ENCODE assay signal across 8 mouse cellular contexts in genomic region chr14:20181466-20181921, GRCm38 (mm10). TPM values are rescaled to one million over a fixed set of nuclear protein-coding genes. Genes with fewer than 3 reads are reported as not detected.
DNase-seq lines count a peak whose midpoint lies in the region; ATAC-seq and TF ChIP-seq lines count a peak whose summit lies in the region.

Kcnk5 (minus strand) TSS chr14:20181809.

- peak within 1 kb of the TSS; percentile 97 for H3K4me2 ChIP-seq in heart, embryonic 12.5 days
- peak within 1 kb of the TSS; percentile 85 for H3K4me2 ChIP-seq in kidney, embryonic 16.5 days (replicated peaks; ENCODE audit: low read depth, low read length)

- no peak within 1 kb of the TSS for H3K27ac ChIP-seq in brown adipose tissue, adult 24 weeks (replicated peaks; ENCODE audit: low read depth, low read length)
- no peak within 1 kb of the TSS for H3K27ac ChIP-seq in heart, embryonic 12.5 days (ENCODE audit: poor library complexity, severe bottlenecking)
- peak within 1 kb of the TSS; percentile 40; the same call in 1 of the 2 replicates for H3K27ac ChIP-seq in kidney, embryonic 16.5 days (ENCODE audit: low read length)
- peak within 1 kb of the TSS; percentile 97 for H3K27ac ChIP-seq in liver, adult 2 months (replicated peaks; ENCODE audit: insufficient read depth, low read depth, low read length)

- TF ChIP-seq POLR2A in liver, adult 2 months (IDR thresholded peaks at IDR 0.05; ENCODE audit: extremely low read depth, insufficient read depth, low read length), result peak; percentile 96

- peak within 1 kb of the TSS; percentile 69 for H3K4me3 ChIP-seq in brown adipose tissue, adult 24 weeks (ENCODE audit: insufficient read depth, low read depth, low read length)
- H3K4me3 ChIP-seq in heart, embryonic 12.5 days, result peak within 1 kb of the TSS; percentile 59
- peak within 1 kb of the TSS; percentile 49 for H3K4me3 ChIP-seq in kidney, embryonic 16.5 days (ENCODE audit: low read length)
- H3K4me3 ChIP-seq in liver, adult 2 months (ENCODE audit: insufficient read depth, low read depth, low read length), result peak within 1 kb of the TSS; percentile 76

- H3K27me3 ChIP-seq in heart, embryonic 12.5 days (replicated peaks), result no peaks in the 10 kb centered on the region
- H3K27me3 ChIP-seq in kidney, embryonic 16.5 days (ENCODE audit: insufficient read depth, low read length), result no peaks in the 10 kb centered on the region
- H3K27me3 ChIP-seq in liver, adult 2 months (ENCODE audit: control insufficient read depth, insufficient read depth, low read length), result no peaks in the 10 kb centered on the region

- no peak for TF ChIP-seq CTCF in liver, adult 2 months (IDR thresholded peaks at IDR 0.05; ENCODE audit: low read depth, low read length)

- peak within 1 kb of the TSS; percentile 62 for H3K9ac ChIP-seq in heart, embryonic 12.5 days
- H3K9ac ChIP-seq in kidney, embryonic 16.5 days (replicated peaks; ENCODE audit: low read length), result peak within 1 kb of the TSS; percentile 32
- peak within 1 kb of the TSS; percentile 84 for H3K9ac ChIP-seq in liver, adult 2 months (ENCODE audit: low read depth, low read length)

- under 1% methylated on average over 36 of the region's 36 CpGs for WGBS in heart, embryonic 12.5 days
- WGBS in kidney, embryonic 16.5 days, result under 1% methylated on average over 36 of the region's 36 CpGs
- WGBS in liver, adult 2 months, result under 1% methylated on average over 36 of the region's 36 CpGs

- H3K36me3 ChIP-seq in heart, embryonic 12.5 days, result no peaks in the 10 kb centered on the region
- H3K36me3 ChIP-seq in kidney, embryonic 16.5 days (ENCODE audit: insufficient read depth, low read length), result no peaks in the 10 kb centered on the region
- no peaks in the 10 kb centered on the region for H3K36me3 ChIP-seq in liver, adult 2 months (ENCODE audit: control insufficient read depth, insufficient read depth, low read length)

- peak; percentile 89 for ATAC-seq in erythroid progenitor cell, adult 5-6 weeks (replicated peaks; ENCODE audit: low FRiP score, poor library complexity, severe bottlenecking)
- peak; percentile 91 for ATAC-seq in heart, embryonic 12.5 days (ENCODE audit: insufficient number of reproducible peaks, low FRiP score)
- ATAC-seq in kidney, embryonic 16.5 days (ENCODE audit: low FRiP score, low TSS enrichment), result peak; percentile 93
- ATAC-seq in monocyte, adult 5-6 weeks (replicated peaks; ENCODE audit: insufficient number of reproducible peaks, low FRiP score, low TSS enrichment, poor library complexity, severe bottlenecking), result peak; percentile 54; the same call in 1 of the 2 replicates

- peak; percentile 96 for DNase-seq in B cell, adult 2 months
- DNase-seq in liver, adult 2 months (ENCODE audit: extremely low read depth, low read depth, low spot score), result peak; percentile 81
- peak; percentile 95 to 97 for DNase-seq in spleen, postnatal 4 days (ENCODE audit: low spot score in 2 of 2)

- H3K4me1 ChIP-seq in brown adipose tissue, adult 24 weeks (ENCODE audit: control insufficient read depth, insufficient read depth, insufficient read length, low read length), result no peaks in the 10 kb centered on the region
- peaks cover 32% of the 10 kb centered on the region for H3K4me1 ChIP-seq in heart, embryonic 12.5 days (replicated peaks)
- H3K4me1 ChIP-seq in kidney, embryonic 16.5 days (ENCODE audit: insufficient read depth, low read length), result peaks cover 28% of the 10 kb centered on the region
- H3K4me1 ChIP-seq in liver, adult 2 months (ENCODE audit: control insufficient read depth, insufficient read depth, low read length), result peaks cover 19% of the 10 kb centered on the region; the same call in 1 of the 2 replicates

- peaks cover 25% of the 10 kb centered on the region; the same call in 1 of the 2 replicates for H3K79me2 ChIP-seq in liver, adult 2 months (ENCODE audit: control insufficient read depth, insufficient read depth, low read length)

- H3K9me3 ChIP-seq in heart, embryonic 12.5 days (replicated peaks), result no peaks in the 10 kb centered on the region
- no peaks in the 10 kb centered on the region for H3K9me3 ChIP-seq in kidney, embryonic 16.5 days (ENCODE audit: low read length)

RNA-seq across cellular contexts. Expression of gene Kcnk5, which starts in this region (rescaled TPM):
- polyA plus RNA-seq in brown adipose tissue, adult 24 weeks (2012; ENCODE audit: insufficient read depth, insufficient read length, missing spikeins), result 0.54 and 0.59 TPM in 2 replicates
- 2.2 and 3.4 TPM in 2 replicates for total RNA-seq in erythroid progenitor cell, adult 5-6 weeks (2015; ENCODE audit: low replicate concordance)
- total RNA-seq in erythroid progenitor cell, adult 5-6 weeks (2017; ENCODE audit: low replicate concordance), result 2.4 and 3.6 TPM in 2 replicates
- 3.5 and 3.6 TPM in 2 replicates for polyA plus RNA-seq in heart, embryonic 12.5 days (2016; fragmentation: Nextera tagmentation; extraction: Ambion mirVana)
- polyA plus RNA-seq in kidney, embryonic 16.5 days (2015; fragmentation: Nextera tagmentation; extraction: Ambion mirVana), result 21.9 and 22.7 TPM in 2 replicates
- 17.5 and 25.6 TPM in 2 replicates for total RNA-seq in liver, adult 2 months (2014; rRNA removed)
- 10.3 and 13.8 TPM in 2 replicates for polyA plus RNA-seq in liver, adult 2 months (2012; rRNA removed)
- total RNA-seq in monocyte, adult 5-6 weeks (2017), result 0.67 to 21.9 TPM (median 2.6 TPM) in 3 replicates

Comparison
In these comparisons a context has a peak if more than half of its experiments do, and no peak if none do; other contexts are left out.
1. H3K27ac ChIP-seq: peak in kidney, embryonic 16.5 days (single experiment) and liver, adult 2 months (single experiment); none in brown adipose tissue, adult 24 weeks (single experiment) and heart, embryonic 12.5 days (single experiment).
2. H3K9ac ChIP-seq: peak in every context shown above with its lines; median percentile 84 in liver, adult 2 months; 62 in heart, embryonic 12.5 days; 32 in kidney, embryonic 16.5 days.
3. Peak in every context shown above with its lines, with median percentiles within 50 percentile points of each other: DNase-seq, H3K4me3 ChIP-seq and ATAC-seq.